Mouse (Mus musculus): ENCODE measurements around the gene Fcnb. TPM values are rescaled to one million over a fixed set of nuclear protein-coding genes. Genes with fewer than 3 reads are reported as not detected.

Gene Fcnb
- total and polyA plus RNA-seq, 2 experiments from 2014 or later = not detected

GRCm38 (mm10) chr2:28065081-28065651 is 19.5 kb downstream of the Fcnb start:
- ATAC-seq = no peak
- no peaks in the 10 kb centered on the region for H3K36me3 ChIP-seq (ENCODE audit: insufficient read depth)
- no peak for DNase-seq
- no peak overlapping the region for H3K4me3 ChIP-seq (ENCODE audit: low read depth, low read length)
- 92% methylated on average over 5 of the region's 5 CpGs for WGBS
- H3K4me2 ChIP-seq (ENCODE audit: low read depth) = no peak overlapping the region
- H3K4me1 ChIP-seq (ENCODE audit: insufficient read depth) = peaks cover 2% of the 10 kb centered on the region; the same call in 1 of the 2 replicates
- H3K9me3 ChIP-seq (ENCODE audit: low read length) = no peaks in the 10 kb centered on the region
- TF ChIP-seq CTCF (IDR thresholded peaks at IDR 0.05; ENCODE audit: low read depth) = no peak
- no peaks in the 10 kb centered on the region for H3K27me3 ChIP-seq (ENCODE audit: insufficient read depth, low read length)
- H3K27ac ChIP-seq (ENCODE audit: low read depth, low read length) = no peak overlapping the region
- no peak overlapping the region for H3K9ac ChIP-seq

- Histone ChIP-seq H3K4me3 (ENCODE audit: low read depth, low read length) (no peak overlapping the region), H3K27me3 (ENCODE audit: insufficient read depth, low read length) (no peaks in the 10 kb centered on the region), H3K4me2 (ENCODE audit: low read depth) (no peak overlapping the region), H3K27ac (ENCODE audit: low read depth, low read length) (no peak overlapping the region), H3K4me1 (ENCODE audit: insufficient read depth) (peaks cover 2% of the 10 kb centered on the region; the same call in 1 of the 2 replicates), H3K9me3 (ENCODE audit: low read length) (no peaks in the 10 kb centered on the region), H3K9ac (no peak overlapping the region), H3K36me3 (ENCODE audit: insufficient read depth) (no peaks in the 10 kb centered on the region)
- TF ChIP-seq CTCF (IDR thresholded peaks at IDR 0.05; ENCODE audit: low read depth) = no peak
- ATAC-seq = no peak
- 70% methylated on average over 7 of the region's 7 CpGs for WGBS
- DNase-seq = no peak
Measured at GRCm38 (mm10) chr2:28064339-28065080, 20.2 kb downstream of the Fcnb start.

DNA sequence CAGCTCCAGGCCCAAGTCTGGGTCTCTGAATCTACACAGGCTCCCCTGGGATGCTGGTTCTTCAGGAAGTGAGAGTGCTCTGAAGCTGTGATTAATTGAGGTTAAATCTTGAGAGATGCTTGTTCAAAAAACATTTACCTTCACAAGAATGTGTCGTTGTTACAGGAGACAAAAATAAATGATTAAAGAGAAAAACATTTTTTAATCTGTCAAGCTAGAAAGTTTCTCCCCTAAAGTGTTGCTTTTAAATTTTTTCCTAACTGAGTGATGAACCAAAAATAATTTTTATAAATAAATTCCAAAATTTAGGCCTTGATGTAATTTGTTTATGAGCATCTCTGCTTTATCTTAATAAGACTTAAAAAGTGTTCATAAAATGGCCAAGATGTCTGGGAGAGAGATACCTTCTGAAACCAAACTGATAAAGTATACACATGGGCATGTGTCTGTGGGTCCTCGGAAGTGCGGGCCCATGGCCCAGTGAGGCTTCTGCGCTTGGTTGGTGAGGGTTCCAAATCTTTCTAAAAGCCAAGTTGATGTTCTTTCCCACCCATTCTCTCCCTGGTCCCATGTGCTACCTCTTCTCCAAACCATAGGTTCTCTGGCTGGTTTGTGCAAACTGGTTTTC is 20.9 kb downstream of the Fcnb start:
- no peak overlapping the region for H3K27ac ChIP-seq (ENCODE audit: low read depth, low read length)
- H3K4me1 ChIP-seq (ENCODE audit: insufficient read depth) = peaks cover under 1% of the 10 kb centered on the region; the same call in 1 of the 2 replicates
- no peaks in the 10 kb centered on the region for H3K27me3 ChIP-seq (ENCODE audit: insufficient read depth, low read length)
- H3K4me3 ChIP-seq (ENCODE audit: low read depth, low read length) = no peak overlapping the region
- DNase-seq (no peak), ATAC-seq (no peak)
- 91% methylated on average over 4 of the region's 4 CpGs for WGBS
- no peaks in the 10 kb centered on the region for H3K36me3 ChIP-seq (ENCODE audit: insufficient read depth)
- no peaks in the 10 kb centered on the region for H3K9me3 ChIP-seq (ENCODE audit: low read length)
- no peak overlapping the region for H3K4me2 ChIP-seq (ENCODE audit: low read depth)
- no peak for TF ChIP-seq CTCF (IDR thresholded peaks at IDR 0.05; ENCODE audit: low read depth)
- H3K9ac ChIP-seq = no peak overlapping the region

DNA sequence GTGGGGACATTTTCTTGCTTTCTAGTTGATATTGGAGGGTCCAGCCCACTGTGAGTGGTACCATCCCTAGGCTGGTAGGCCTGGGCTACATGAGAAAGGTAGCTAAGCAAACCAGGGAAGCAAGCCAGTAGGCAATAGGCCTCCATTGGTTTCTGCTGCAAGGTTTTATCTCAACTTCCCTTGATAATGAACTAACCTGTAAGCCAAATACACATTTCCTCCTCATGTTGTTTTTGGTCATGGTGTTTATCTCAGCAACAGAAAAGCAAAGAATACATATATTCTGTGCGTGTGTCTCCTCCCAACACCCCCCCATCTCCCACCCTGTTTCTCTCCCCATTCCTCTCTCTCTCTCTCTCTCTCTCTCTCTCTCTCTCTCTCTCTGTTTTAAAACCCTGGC is 24.8 kb downstream of the Fcnb start:
- Histone ChIP-seq H3K4me2 (ENCODE audit: low read depth) (no peak overlapping the region), H3K36me3 (ENCODE audit: insufficient read depth) (no peaks in the 10 kb centered on the region), H3K27ac (ENCODE audit: low read depth, low read length) (no peak overlapping the region), H3K27me3 (ENCODE audit: insufficient read depth, low read length) (no peaks in the 10 kb centered on the region), H3K4me1 (ENCODE audit: insufficient read depth) (no peaks in the 10 kb centered on the region), H3K9ac (no peak overlapping the region), H3K4me3 (ENCODE audit: low read depth, low read length) (no peak overlapping the region), H3K9me3 (ENCODE audit: low read length) (no peaks in the 10 kb centered on the region)
- no peak for DNase-seq
- 83% methylated on average over 1 of the region's 1 CpGs for WGBS
- no peak for ATAC-seq
- TF ChIP-seq CTCF (IDR thresholded peaks at IDR 0.05; ENCODE audit: low read depth) = no peak

DNA sequence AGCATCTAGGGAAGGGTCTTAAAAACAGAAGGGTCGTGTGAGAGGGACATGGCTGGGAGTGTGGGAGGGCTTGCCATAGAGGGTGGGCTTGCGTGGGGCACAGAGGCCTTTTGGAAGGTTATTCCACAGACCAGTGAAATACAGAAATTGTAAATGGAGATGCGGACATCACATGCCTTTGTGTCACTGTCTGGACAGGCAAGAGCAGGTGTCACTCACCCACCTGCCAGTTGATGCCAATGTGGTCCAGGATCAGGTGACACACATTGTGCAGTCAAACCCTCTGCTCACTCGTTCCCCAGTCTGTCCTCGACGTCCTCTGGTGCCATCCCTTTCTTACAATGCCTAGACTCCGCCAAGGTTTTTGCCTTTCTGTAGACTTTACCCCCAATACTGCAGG is 37.6 kb downstream of the Fcnb start:
- Histone ChIP-seq H3K9ac (no peak overlapping the region), H3K4me3 (ENCODE audit: low read depth, low read length) (no peak overlapping the region), H3K27ac (ENCODE audit: low read depth, low read length) (no peak overlapping the region), H3K9me3 (ENCODE audit: low read length) (no peaks in the 10 kb centered on the region), H3K4me1 (ENCODE audit: insufficient read depth) (no peaks in the 10 kb centered on the region), H3K27me3 (ENCODE audit: insufficient read depth, low read length) (no peaks in the 10 kb centered on the region), H3K4me2 (ENCODE audit: low read depth) (no peak overlapping the region), H3K36me3 (ENCODE audit: insufficient read depth) (no peaks in the 10 kb centered on the region)
- ATAC-seq (no peak), DNase-seq (no peak)
- no peak for TF ChIP-seq CTCF (IDR thresholded peaks at IDR 0.05; ENCODE audit: low read depth)
- whole genome bisulfite sequencing = 79% methylated on average over 7 of the region's 7 CpGs

DNA sequence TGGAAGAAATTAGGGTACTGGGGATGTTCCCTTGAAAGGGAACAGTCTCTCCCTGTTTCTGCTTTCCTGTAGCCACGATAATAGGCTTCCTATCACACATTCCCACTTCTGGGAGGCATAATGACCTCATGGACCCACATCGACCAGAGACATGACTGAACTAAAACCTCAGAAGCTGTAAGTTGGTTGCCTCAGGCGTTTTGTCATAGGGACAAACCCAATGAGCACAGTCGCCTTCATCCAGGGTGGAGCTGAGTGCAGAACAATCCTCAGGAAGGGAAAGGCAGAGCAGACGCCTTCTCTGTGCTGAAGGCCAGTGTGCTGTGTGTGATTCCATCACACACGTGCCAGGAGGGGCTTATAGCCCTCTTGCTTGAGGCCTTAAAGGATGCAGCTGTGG is 38.4 kb downstream of the Fcnb start:
- H3K9ac ChIP-seq = no peak overlapping the region
- no peaks in the 10 kb centered on the region for H3K27me3 ChIP-seq (ENCODE audit: insufficient read depth, low read length)
- no peaks in the 10 kb centered on the region for H3K36me3 ChIP-seq (ENCODE audit: insufficient read depth)
- H3K27ac ChIP-seq (ENCODE audit: low read depth, low read length) = no peak overlapping the region
- no peak for TF ChIP-seq CTCF (IDR thresholded peaks at IDR 0.05; ENCODE audit: low read depth)
- H3K4me2 ChIP-seq (ENCODE audit: low read depth) = no peak overlapping the region
- 69% methylated on average over 6 of the region's 6 CpGs for WGBS
- ATAC-seq = no peak
- no peak overlapping the region for H3K4me3 ChIP-seq (ENCODE audit: low read depth, low read length)
- no peaks in the 10 kb centered on the region for H3K4me1 ChIP-seq (ENCODE audit: insufficient read depth)
- no peak for DNase-seq
- H3K9me3 ChIP-seq (ENCODE audit: low read length) = no peaks in the 10 kb centered on the region
